Mouse (Mus musculus) naive thymus-derived CD4-positive, alpha-beta T cell, adult 5 months (primary cell): ENCODE data around the gene Smarcad1. TPM values are rescaled to one million over a fixed set of nuclear protein-coding genes. Genes with fewer than 3 reads are reported as not detected.

ENCODE experiments used
- polyA plus RNA-seq: library from polyadenylated mRNA; unstranded; fragments of 100-300 nt; shearing (Covaris generic); gene quantifications from one replicate; pipeline ENCODE4 v1.2.1, GENCODE M21; 2017

Smarcad1 gene
- polyA plus RNA-seq: 48.3 TPM

DNA sequence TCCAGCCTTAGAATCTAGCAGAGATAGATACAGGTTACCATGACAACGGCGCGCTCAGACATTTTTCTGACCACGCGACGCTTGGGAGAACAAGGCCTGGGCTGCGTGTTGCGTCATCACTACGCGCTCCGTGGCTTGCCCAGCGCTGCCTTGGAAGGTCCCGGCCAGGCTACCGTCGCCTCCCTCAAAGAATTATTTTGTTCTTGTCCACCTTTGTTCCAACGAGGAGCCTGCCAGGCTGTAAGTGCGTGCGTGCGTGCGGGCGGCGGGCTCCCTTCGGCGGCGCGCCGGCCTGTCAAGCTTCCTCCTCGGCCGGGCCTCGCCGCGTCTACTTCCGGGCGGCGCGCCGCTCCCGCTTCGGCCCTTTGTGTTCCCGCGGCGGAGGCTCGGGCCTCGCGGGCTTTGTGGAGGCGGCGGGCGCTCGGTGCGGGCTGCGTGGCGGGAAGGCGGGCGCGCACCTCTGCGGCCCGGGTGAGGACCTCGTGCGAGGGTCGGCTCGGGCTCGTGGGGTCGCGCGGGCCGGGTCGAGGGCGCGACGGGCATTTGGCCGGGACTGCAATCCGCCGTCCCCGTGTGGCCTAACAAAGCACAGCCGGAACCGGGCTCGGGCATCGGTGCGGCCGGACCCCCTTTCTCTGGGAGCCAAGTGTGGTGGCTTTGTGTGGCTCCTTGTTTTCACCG lies at the start of gene Smarcad1:
Gene Smarcad1, plus strand, starts transcription at position 93 of the 681 bp plus-strand sequence.

GRCm38 (mm10) chr6:65144621-65145205 lies 102.3 kb downstream of the Smarcad1 start, which contains the start of gene Hpgds:
Gene Hpgds, minus strand, starts transcription at chr6:65144908.

Other genes with a start within 250 kb of the Smarcad1 start
- 1.3 TPM for gene Hpgds, start 102.3 kb downstream of the Smarcad1 start, polyA plus RNA-seq